Mouse (Mus musculus): Measurements from ENCODE around the gene Fitm2.

DNA sequence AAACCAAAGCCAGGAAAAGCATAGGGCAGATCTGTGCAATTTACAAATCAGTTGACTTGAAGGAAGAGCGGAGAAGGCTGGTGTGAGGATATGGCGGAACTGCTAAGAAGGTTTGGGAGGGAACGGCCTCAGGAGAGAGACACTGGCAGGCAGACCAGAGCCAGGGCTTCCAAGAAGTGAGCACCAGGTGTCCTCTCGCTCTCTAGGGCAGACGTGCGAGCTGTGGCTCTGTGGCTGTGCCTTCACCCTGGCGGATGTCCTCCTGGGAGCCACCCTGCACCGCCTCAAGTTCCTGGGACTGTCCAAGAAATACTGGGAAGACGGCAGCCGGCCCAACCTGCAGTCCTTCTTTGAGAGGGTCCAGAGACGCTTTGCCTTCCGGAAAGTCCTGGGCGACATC is 19.1 kb downstream of the Fitm2 start:
- TF ChIP-seq CTCF (IDR thresholded peaks at IDR 0.05; ENCODE audit: borderline replicate concordance, insufficient read depth, low read length) (no peak), POLR2A (IDR thresholded peaks at IDR 0.05; ENCODE audit: low read depth, low read length) (no peak)

Measured in embryonic fibroblast, embryonic 13.5 days (primary cell).